Mouse (Mus musculus) ovary, adult 10 weeks (tissue): Measurements from ENCODE around the gene 4930470P17Rik. TPM values are rescaled to one million over a fixed set of nuclear protein-coding genes. Genes with fewer than 3 reads are reported as not detected.

Source experiments
- polyA plus RNA-seq: library from polyadenylated mRNA; stranded (reverse); fragments of 350-450 nt; fragmentation: Illumina TruSeq; extraction: RNeasy Lipid Tissue Mini Kit (QIAGEN cat#74804); gene quantifications from one replicate; pipeline ENCODE4 v1.2.3, GENCODE M21; 2014

Gene 4930470P17Rik
- not detected for polyA plus RNA-seq

DNA sequence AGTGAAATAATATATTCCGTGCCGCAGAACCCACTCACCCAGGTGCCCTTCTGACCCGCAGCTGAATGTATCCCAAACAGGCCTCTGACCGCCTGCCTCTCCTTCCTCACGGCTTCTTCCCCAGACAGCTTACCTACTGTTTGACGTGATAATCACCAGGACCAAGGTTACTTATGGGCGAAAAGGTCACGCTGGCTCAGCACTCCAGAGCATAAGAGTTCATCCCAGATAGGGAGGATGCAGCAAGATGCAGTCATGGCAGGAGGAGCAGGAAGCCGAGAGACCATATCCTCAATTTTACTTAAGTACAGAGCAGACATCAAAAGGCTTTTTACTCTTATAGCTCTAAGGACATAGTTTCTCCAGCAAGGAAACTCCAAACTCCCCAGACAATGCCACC is at the start of gene 4930470P17Rik:
Gene 4930470P17Rik (minus strand): TSS at position 101 of the 400 bp plus-strand sequence.

Other genes with a start within 250 kb of the 4930470P17Rik start
- 4.5 TPM for gene Bcas1, start 174.2 kb downstream of the 4930470P17Rik start, polyA plus RNA-seq
- gene Pfdn4, start 105.6 kb downstream of the 4930470P17Rik start, polyA plus RNA-seq: 95.6 TPM
- not detected for gene Cyp24a1, start 104.9 kb downstream of the 4930470P17Rik start, polyA plus RNA-seq
- not detected for gene Dok5, start 129.8 kb upstream of the 4930470P17Rik start, polyA plus RNA-seq